16 mouse cellular contexts compared by ENCODE assay signal in genomic region chr6:135865832-135866231, GRCm38 (mm10).
DNase-seq lines count a peak whose midpoint lies in the region; ATAC-seq and TF ChIP-seq lines count a peak whose summit lies in the region.
"Had no signal": no experiment of that assay in that cellular context is flagged by ENCODE, and none has a peak within 500 bp of the region (broad histone marks: within the 10 kb centered on the region; RNA-seq: fewer than 3 reads in every experiment).

No protein-coding gene starts in this region.

- intact Hi-C loops in left cerebral cortex, adult 2 months (cut with DNase I), result no loop called here

- DNase-seq in hindbrain, embryonic 10.5 days (ENCODE audit: low spot score), result no peak
- peak; percentile 33 for DNase-seq in hindbrain, postnatal 0 days (ENCODE audit: low spot score)
- peak; percentile 66 to 68 for DNase-seq in left cerebral cortex, adult 2 months (ENCODE audit: extremely low spot score in 1 of 2, low spot score in 2 of 2)
- peak; percentile 71 for DNase-seq in right cerebral cortex, postnatal 25 days
- DNase-seq in adrenal gland, adult 8-10 months, result no peak
- no peak for DNase-seq in lung, adult 18-20 months
- no peak for DNase-seq in urinary bladder, adult 18-20 months (ENCODE audit: low spot score in 2 of 2)
- DNase-seq: adrenal gland, adult 2 months; heart, postnatal 14 days; kidney, adult 18-20 months; lung, embryonic 14.5 days; retina, postnatal 1 day; thymus, postnatal 36 days had no signal

- peak; percentile 39; the same call in 1 of the 2 replicates for ATAC-seq in hindbrain, embryonic 13.5 days (ENCODE audit: low FRiP score)
- ATAC-seq in hindbrain, postnatal 0 days, result no peak
- ATAC-seq: CD4-positive, CD25-positive, alpha-beta regulatory T cell, adult 4 months; Patski had no signal

- WGBS in hindbrain, embryonic 13.5 days, result 59% methylated on average over 7 of the region's 7 CpGs
- 84% methylated on average over 7 of the region's 7 CpGs for WGBS in hindbrain, embryonic 10.5 days
- 48% methylated on average over 7 of the region's 7 CpGs for WGBS in hindbrain, postnatal 0 days

- no peak overlapping the region for H3K4me3 ChIP-seq in hindbrain, embryonic 13.5 days
- H3K4me3 ChIP-seq in hindbrain, embryonic 10.5 days, result no peak overlapping the region
- H3K4me3 ChIP-seq in hindbrain, postnatal 0 days (ENCODE audit: low read length), result no peak overlapping the region
- H3K4me3 ChIP-seq in left cerebral cortex, adult 2 months, result no peak overlapping the region

- no peak overlapping the region for H3K9ac ChIP-seq in hindbrain, embryonic 13.5 days
- no peak overlapping the region for H3K9ac ChIP-seq in hindbrain, postnatal 0 days (replicated peaks; ENCODE audit: low read length)
- H3K9ac ChIP-seq: lung, embryonic 14.5 days had no signal

- no peak overlapping the region for H3K4me2 ChIP-seq in hindbrain, embryonic 13.5 days
- no peak overlapping the region for H3K4me2 ChIP-seq in hindbrain, postnatal 0 days (ENCODE audit: low read depth, low read length)
- H3K4me2 ChIP-seq: lung, embryonic 14.5 days had no signal

- no peaks in the 10 kb centered on the region for H3K27me3 ChIP-seq in hindbrain, embryonic 13.5 days
- no peaks in the 10 kb centered on the region for H3K27me3 ChIP-seq in hindbrain, embryonic 10.5 days (ENCODE audit: insufficient read depth, poor library complexity, severe bottlenecking)
- no peaks in the 10 kb centered on the region for H3K27me3 ChIP-seq in hindbrain, postnatal 0 days (ENCODE audit: insufficient read depth, low read length)

- H3K9me3 ChIP-seq in hindbrain, embryonic 13.5 days, result no peaks in the 10 kb centered on the region
- H3K9me3 ChIP-seq in hindbrain, embryonic 10.5 days, result no peaks in the 10 kb centered on the region
- H3K9me3 ChIP-seq in hindbrain, postnatal 0 days (ENCODE audit: low read length), result no peaks in the 10 kb centered on the region

- TF ChIP-seq CTCF in hindbrain, postnatal 0 days (IDR thresholded peaks at IDR 0.05; ENCODE audit: low read depth), result no peak
- no peak for TF ChIP-seq CTCF in left cerebral cortex, adult 2 months (IDR thresholded peaks at IDR 0.05)

- H3K27ac ChIP-seq in hindbrain, embryonic 13.5 days, result 0 out of 2 replicates have a peak overlapping the region, but pooled peaks have one; percentile 31
- H3K27ac ChIP-seq in hindbrain, embryonic 10.5 days, result no peak overlapping the region
- H3K27ac ChIP-seq in hindbrain, postnatal 0 days, result no peak overlapping the region
- peak overlapping the region; percentile 51 for H3K27ac ChIP-seq in left cerebral cortex, adult 2 months

- peaks cover 19% of the 10 kb centered on the region for H3K4me1 ChIP-seq in hindbrain, embryonic 13.5 days (replicated peaks)
- H3K4me1 ChIP-seq in hindbrain, embryonic 10.5 days (replicated peaks), result no peaks in the 10 kb centered on the region
- no peaks in the 10 kb centered on the region for H3K4me1 ChIP-seq in hindbrain, postnatal 0 days (ENCODE audit: insufficient read depth, low read length)

- H3K36me3 ChIP-seq in hindbrain, embryonic 13.5 days, result no peaks in the 10 kb centered on the region
- H3K36me3 ChIP-seq in hindbrain, embryonic 10.5 days, result no peaks in the 10 kb centered on the region
- no peaks in the 10 kb centered on the region for H3K36me3 ChIP-seq in hindbrain, postnatal 0 days (ENCODE audit: insufficient read depth, low read length)

Comparison
In these comparisons a context has a peak if more than half of its experiments do, and no peak if none do; other contexts are left out.
1. H3K27ac ChIP-seq: peak in hindbrain, embryonic 13.5 days (single experiment) and left cerebral cortex, adult 2 months (single experiment); none in hindbrain, embryonic 10.5 days (single experiment) and hindbrain, postnatal 0 days (single experiment).
2. DNase-seq: peak in hindbrain, postnatal 0 days (single experiment), left cerebral cortex, adult 2 months (2 of 2) and right cerebral cortex, postnatal 25 days (single experiment); none in hindbrain, embryonic 10.5 days (single experiment), adrenal gland, adult 8-10 months (single experiment), lung, adult 18-20 months (0 of 2) and urinary bladder, adult 18-20 months (0 of 2).